Mouse (Mus musculus) gastrocnemius, postnatal 10 days (tissue): Measurements from ENCODE around the gene Marveld3. TPM values are rescaled to one million over a fixed set of nuclear protein-coding genes. Genes with fewer than 3 reads are reported as not detected.

ENCODE experiments used
- DNase-seq: peaks from one replicate; pipeline ENCODE4 v3.0.0; 2021; ENCODE audit warnings: mixed read lengths
- total RNA-seq, 2 experiments: library from RNA; stranded (reverse); gene quantifications; 2 replicates each; pipeline ENCODE4 v1.2.3; 2021

Marveld3 gene
- total RNA-seq, 2 experiments from 2014 or later, result 0.25 to 0.26 TPM

- DNase-seq, result no peak
Observed at GRCm38 (mm10) chr8:109964106-109964505, 2.1 kb upstream of the Marveld3 start.

DNA sequence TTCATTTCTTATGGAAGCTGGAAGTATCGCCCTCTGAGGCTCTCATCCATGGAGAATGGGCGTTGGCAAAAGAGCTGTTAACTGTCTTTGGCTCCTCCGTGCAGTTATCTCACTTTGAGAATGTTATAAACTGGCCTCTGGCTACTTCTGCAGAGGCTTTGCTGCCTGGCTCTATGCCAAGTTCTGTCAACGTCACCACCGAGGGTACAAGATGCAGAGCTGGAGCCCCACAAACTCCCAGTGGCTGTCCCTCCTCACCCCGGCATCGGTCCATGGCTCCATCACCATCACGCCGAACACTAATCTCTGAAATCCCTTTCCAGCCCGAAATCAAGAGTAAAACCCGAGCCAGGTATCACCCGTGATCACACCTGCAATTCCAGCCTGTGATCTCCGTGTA lies 1.4 kb upstream of the Marveld3 start:
- DNase-seq, result no peak

DNA sequence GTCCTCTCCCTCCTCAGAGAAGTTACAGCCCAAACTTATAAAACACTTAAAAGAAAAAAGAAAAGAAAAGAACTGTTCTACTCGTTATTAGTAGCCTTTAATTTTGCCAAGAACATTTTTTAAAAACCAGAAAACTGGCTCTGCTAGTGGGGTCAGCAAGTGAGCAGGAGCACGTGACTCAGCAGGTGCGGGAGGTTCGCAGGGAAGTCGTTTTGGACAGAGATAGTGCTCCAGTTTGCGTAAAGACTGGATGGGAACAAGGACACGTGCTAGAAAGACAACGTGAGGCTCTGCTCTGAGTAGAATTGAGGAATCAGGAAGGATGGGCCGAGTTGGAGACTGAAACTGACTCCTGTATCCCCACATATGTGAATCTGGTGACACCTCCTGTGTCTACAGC lies 893 bp upstream of the Marveld3 start:
- no peak for DNase-seq

GRCm38 (mm10) chr8:109959112-109959511 lies 2.9 kb downstream of the Marveld3 start:
- DNase-seq, result no peak

DNA sequence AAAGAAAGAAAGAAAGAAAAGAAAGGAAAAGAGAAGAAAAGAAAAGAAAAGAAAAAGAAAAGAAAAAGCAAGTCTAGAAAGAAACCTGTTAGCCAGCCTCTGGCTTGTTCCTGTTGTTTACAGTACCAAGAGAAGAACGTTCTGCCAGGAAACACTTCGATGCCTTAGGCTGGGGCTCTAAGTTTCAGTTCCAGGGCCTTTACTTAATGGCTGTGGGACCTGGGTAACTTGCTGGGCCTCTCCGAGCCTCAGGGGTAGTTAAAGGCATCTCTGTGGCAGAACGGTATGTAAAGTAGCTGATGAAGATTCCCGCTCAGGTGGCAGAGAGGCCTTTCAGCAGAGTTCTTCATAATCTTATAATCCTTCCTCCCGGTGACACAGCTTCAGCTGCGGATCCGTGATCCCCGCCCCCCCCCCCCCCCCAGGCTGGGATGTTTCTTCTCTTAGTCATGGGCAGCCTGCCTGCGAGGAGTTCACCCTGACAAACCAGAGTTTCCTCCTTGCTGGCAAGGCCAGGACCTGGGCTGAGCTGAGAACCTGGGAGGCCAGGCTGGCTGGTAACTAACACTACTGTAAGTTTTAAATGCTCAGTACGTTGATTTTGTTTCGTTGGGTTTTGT lies 3.9 kb downstream of the Marveld3 start:
- DNase-seq, result no peak

GRCm38 (mm10) chr8:109957167-109958028 lies 4.6 kb downstream of the Marveld3 start:
- no peak for DNase-seq

GRCm38 (mm10) chr8:109954486-109954948 lies 7.5 kb downstream of the Marveld3 start:
- no peak for DNase-seq

GRCm38 (mm10) chr8:109952171-109952570 lies 9.8 kb downstream of the Marveld3 start:
- no peak for DNase-seq

DNA sequence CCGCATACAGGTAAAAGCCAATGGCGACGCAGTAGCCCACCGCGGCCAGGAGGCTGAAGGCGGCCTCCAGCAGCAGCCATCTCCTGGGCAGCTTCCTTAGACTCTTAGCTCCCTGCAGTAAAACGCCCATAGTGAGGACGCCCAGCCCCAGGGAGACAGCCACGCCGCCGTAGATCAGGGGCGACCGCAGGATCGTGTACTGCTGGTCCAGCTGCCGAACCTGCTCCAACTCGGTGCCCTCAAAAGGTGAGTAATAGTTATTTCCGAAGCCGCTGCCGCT lies 13.8 kb downstream of the Marveld3 start:
- no peak for DNase-seq

- no peak for DNase-seq
Observed at GRCm38 (mm10) chr8:109947447-109948284, 14.3 kb downstream of the Marveld3 start.

DNA sequence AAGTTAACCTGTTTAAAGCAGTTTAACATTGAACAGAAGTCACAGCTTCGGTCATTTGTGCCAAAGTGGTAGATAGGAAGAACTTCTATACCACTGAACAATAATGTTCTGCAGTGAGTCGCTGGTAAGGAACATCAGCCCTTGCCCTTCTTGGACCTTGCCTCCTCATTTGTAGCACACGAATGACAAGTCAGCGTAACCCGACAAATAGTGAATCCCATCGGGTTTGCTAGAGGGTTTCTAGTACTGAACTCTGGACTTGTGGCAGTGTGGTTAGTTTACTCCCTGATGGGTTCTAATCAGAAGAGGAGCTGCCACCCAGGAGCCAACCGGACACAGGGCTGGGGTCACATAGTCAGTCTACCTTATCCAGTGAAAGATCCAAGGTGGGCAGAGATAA lies 15.7 kb downstream of the Marveld3 start:
- DNase-seq, result no peak

- DNase-seq, result no peak
Observed at GRCm38 (mm10) chr8:109945694-109946093, 16.3 kb downstream of the Marveld3 start.

- DNase-seq, result no peak
Observed at GRCm38 (mm10) chr8:109945153-109945632, 16.8 kb downstream of the Marveld3 start.

- DNase-seq, result no peak
Observed at GRCm38 (mm10) chr8:109941606-109942360, 20.2 kb downstream of the Marveld3 start.

GRCm38 (mm10) chr8:109920406-109921390 lies 41.3 kb downstream of the Marveld3 start:
- peak; percentile 15 for DNase-seq

- DNase-seq, result peak; percentile 26
Observed at GRCm38 (mm10) chr8:109917277-109917676, 44.7 kb downstream of the Marveld3 start.

- DNase-seq, result no peak
Observed at GRCm38 (mm10) chr8:109907376-109907775, 54.6 kb downstream of the Marveld3 start.

- DNase-seq, result no peak
Observed at GRCm38 (mm10) chr8:109906907-109907306, 55.1 kb downstream of the Marveld3 start.

- DNase-seq, result no peak
Observed at GRCm38 (mm10) chr8:109904928-109905668, 56.9 kb downstream of the Marveld3 start.

DNA sequence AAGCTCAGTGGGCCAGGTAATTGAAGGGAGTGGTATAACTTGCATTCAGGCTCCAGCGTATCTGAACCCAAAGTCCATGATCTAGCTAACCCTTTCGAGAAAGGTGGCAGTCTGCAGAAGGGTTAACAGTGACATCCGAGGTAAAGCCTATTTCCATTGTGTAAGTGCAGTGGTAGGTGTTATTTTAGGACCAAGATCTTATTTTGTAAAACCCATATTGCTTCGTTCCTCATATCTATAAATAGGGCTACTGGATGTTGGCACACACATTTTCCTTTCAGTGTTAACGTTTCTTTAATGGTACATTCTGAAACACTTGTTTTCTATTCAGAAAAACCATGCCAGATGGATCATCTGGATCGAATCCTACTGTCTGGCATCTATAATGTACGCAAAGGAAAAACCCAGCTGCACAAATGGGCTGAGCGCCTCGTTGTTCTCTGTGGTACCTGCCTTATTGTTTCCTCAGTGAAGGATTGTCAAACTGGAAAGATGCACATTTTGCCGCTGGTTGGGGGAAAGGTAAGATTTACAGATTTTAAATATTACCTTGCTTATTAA lies 58.0 kb downstream of the Marveld3 start:
- DNase-seq, result no peak
